Mouse (Mus musculus) adipocyte (in vitro differentiated cells): ENCODE measurements around the gene Ccne1.

Source experiments
- DNase-seq: peaks from one replicate; pipeline ENCODE4 v3.0.0-alpha.2; 2016; ENCODE audit warnings: low spot score

Gene Ccne1

GRCm38 (mm10) chr7:38094353-38094752 lies 13.0 kb downstream of the Ccne1 start:
- no peak for DNase-seq

DNA sequence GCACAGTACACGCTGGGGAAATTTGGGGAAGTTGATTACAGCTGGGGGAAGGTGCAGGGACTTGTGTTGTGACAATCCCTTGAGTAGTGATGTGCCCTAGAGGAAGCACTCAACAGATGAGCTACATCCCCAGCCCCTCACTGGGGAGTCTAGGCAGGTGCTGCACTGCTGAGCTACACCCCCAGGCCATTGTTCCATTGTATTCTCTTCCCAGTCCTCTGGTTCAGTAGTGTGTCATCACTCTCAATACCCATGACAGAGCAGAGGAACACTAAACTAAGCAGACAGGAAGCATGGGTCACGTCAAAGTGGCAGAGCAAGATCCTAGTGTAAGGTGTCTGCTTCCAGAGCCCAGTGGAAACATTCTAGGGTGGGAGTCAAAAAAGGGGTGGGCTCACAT lies 14.2 kb downstream of the Ccne1 start:
- DNase-seq: no peak

DNA sequence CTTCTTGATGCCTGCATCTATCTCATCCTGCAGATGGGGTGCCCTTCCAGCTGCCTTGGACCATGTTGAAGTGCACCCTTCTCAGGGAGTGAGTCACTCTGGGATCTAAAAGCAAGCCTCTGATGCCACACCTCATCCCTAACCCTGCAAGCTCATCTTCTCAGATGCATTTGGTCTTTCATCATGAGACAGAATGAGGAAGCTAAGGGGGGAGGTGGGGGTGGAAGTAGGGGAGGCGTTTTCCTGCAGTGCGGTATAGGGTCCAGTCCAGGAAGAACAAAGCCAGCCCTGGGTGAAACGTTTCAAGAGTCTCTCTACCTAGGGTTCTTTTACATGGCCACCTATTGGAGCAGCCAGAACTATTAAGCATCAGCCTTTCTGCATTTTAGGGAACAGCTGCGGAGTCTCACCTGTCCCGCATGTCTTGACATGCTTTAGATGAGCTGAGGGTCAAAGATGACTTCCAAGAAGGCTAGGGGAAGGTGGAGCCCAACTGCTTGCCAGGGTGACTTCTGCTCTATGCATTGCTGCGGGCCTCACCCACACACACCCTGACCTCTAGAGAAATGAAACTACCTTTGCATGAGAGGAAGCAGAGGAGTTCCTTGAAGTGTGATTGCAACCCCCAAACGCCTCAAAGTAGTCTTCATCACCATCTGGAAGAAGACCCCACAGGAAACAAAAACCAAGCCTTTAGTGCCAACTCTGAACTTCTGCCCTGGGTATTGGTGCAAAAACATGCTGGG lies 17.2 kb downstream of the Ccne1 start:
- no peak for DNase-seq

DNA sequence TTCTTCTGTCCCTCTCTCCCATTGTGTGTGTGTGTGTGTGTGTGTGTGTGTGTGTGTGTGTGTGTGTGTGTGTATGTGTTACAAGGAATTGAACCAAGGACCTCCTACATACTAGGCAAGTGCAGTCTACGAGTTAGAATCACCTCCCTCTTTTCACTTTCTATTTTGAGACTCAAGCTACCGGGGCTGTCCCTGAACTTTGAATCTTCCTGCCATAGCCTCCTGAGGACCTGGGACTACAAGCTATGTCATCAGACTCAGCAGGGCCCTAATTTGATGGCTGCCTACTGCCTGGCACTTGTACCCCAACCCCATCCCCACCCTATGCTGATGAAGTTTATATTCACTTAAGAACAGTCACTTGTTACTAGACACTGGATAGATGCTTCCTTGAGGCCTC lies 18.9 kb downstream of the Ccne1 start:
- no peak for DNase-seq

DNA sequence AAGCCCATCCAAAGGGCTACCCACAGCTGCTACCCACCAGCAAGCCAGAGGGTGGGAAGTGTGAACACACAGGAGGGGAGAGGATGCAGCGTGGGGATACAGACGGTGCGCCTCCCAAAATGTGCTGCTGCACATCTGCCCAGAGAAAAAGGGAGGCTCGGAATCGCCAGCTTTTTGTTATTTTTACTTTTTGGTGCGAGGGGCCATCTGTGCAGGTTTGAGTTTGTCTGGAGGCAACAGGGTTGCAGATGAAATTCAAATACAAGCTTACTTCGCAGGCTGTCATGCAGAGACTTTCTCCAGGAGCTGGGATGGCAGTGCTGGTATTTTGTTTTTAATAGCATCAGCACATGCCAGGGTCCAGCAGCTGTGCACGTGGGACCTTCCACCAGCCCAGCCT lies 19.5 kb downstream of the Ccne1 start:
- no peak for DNase-seq

DNA sequence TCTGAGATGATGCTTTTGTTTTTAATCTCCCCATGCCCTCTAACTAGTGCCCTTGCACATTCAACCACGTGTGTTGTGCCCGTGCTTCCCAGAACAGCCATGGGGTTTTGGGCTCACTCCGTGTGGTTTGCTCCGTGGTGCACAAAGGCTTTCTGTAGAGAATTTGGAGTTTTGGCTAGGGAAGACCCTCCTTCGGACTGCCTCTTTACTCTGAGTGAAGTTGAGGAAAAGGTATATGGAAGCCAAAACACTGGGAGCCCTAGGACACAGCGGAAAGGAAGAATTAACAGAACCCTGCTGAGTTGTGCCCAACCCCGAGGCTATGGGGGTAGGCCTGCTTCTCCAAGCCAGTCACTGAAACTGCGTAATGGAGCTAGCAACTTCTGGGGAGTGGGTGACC lies 20.9 kb downstream of the Ccne1 start:
- no peak for DNase-seq

- DNase-seq: no peak
Measured at GRCm38 (mm10) chr7:38085573-38086211, 21.6 kb downstream of the Ccne1 start.

DNA sequence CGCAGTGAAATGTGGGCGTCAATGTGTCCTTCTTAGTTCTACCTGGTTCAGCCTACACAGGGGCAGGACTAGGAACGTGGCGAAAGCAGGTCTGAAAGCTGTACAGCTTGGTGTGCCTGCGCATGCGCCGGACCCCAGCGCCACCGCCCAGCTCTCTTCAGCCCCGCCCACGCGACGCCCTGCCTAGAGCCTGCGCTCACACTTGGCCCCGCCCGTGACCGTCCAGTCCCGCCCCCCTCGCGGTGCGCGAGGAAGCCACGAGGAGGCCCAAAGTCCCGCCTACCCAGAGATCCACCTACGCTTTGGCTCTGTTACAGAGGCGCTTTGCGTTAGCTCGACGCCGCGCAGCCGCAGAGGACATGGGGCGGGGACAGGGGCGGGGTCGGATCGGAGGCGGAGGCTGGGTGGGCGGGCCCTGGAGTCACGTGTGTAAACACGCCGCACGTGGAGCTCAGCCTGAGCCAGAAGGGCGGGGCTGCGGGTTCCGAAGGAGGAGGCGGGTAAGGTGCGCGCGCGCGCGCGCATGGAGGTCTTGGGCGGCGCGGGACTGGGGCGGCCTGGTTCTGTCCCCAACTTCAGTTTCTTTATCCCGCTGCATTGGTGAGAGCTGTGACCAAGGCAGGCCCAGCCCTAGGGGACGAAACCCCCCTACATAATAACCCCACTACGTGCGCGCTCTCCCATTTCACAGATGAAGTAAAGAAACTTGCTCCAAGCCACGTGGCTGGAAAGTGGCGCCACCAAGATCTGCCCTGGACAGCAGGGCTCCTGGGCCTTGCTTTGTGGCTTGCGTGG lies 22.4 kb downstream of the Ccne1 start:
- DNase-seq: peak; percentile 97

DNA sequence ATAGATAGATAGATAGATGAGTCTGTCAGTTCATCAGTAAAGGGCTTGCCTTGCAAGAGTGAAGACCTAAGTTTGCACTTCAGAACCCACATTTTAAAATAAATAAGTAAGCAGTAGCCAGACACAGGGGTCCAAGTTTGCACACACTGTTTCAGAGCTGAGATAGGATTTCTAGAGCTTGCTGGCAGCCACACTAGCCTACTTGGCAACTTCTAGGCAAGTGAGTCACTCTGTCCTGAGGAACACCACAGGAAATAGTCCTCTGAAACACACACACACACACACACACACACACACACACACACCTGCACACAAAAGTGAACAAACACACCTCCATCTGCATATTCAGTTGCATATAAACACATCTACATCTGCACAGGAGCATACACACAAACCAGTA lies 24.4 kb downstream of the Ccne1 start:
- peak; percentile 44 for DNase-seq

DNA sequence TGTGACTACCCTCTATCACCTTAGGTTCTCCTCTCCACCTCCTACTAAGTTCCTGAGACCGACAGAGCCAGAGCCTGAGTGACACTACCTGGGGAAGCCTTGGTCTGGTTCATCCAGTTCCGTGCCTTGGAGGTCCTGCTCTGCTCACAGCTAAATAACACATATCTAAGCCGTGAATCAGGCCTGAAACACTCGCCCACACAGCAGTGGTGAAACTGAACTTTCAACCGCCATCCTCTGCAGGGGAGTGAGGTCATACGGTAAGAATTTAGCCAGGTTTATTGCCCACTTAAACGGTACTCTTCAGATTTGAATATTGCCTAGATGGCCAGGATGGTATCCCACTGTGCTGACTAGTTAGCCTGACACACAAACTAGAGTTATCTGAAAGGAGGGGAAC lies 30.1 kb downstream of the Ccne1 start:
- no peak for DNase-seq

- DNase-seq: no peak
Measured at GRCm38 (mm10) chr7:38075487-38075886, 31.8 kb downstream of the Ccne1 start.

DNA sequence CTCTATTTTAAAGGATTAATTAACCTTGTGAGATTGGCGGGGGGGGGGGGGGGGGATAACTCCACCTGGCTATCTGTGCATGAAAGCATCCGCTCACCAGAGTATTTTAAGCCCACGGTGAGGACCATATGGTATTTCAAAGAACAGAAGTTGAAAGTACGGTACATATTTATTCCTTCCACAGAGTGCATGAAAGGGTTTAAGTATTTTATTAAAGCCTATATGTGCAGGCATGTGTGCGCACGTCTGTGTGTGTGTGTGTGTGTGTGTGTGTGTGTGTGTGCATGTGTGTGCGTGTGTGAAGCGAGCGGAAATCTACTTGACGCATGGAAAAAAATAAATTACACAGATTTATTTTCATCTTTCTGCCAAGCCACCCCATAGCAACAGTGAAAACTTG lies 32.4 kb downstream of the Ccne1 start:
- no peak for DNase-seq

DNA sequence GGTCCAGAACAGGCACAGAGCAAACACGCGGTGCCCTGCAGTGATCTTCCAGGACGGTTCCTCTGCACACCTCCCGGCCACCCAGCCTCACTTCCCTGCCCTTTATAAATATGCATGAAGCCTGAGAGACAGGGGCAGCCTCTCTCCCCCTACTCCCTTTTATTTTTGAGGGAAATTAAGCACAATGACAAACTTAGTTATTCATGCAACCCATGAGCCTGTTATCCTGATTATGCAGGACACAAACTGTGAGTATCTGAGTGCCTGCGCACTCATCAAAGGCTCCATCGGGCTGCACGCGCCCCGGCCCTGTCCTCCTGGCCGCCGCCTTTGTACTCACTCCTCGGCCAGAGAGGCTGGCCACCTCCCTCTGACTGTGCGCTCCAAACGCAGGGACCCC lies 32.8 kb downstream of the Ccne1 start:
- DNase-seq: no peak

GRCm38 (mm10) chr7:38073782-38074181 lies 33.6 kb downstream of the Ccne1 start:
- DNase-seq: peak; percentile 24

GRCm38 (mm10) chr7:38071065-38071464 lies 36.3 kb downstream of the Ccne1 start:
- DNase-seq: no peak

GRCm38 (mm10) chr7:38070663-38071062 lies 36.7 kb downstream of the Ccne1 start:
- peak; percentile 31 for DNase-seq

- DNase-seq: no peak
Measured at GRCm38 (mm10) chr7:38064431-38064830, 42.9 kb downstream of the Ccne1 start.

- peak; percentile 61 for DNase-seq
Measured at GRCm38 (mm10) chr7:38061060-38061970, 46.0 kb downstream of the Ccne1 start.

DNA sequence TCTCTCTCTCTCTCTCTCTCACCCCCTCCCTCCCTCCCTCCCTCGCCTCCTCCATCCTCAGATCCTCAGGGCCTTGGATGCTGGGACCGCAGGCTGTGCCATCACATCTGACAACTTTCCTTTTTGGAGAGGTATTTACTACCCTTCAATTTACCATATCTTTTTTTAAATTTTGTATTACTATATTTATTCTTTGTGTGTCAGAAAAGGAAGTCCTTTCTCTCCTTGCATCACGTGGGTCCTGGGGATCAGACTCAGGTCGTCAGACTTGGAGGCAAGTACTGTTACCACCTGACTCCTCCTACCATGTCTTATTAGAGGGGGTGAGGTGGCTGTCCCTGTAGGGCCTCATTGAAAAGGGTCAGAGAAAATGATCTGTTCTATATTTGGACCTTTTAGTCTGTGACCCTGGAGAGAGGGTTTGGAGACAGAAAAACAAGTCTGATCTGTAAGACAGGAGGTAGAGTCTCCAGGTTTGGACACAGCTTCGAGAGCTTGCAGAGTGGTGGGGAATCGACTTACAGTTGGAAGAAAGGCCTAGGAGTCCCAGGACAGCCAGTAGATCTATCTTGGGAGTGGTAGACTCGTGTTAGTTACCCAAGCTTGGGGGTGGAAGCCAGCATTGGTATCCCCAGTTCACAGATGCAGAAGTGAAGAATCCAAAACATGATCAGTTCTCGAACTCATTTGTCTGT lies 47.6 kb downstream of the Ccne1 start:
- no peak for DNase-seq

DNA sequence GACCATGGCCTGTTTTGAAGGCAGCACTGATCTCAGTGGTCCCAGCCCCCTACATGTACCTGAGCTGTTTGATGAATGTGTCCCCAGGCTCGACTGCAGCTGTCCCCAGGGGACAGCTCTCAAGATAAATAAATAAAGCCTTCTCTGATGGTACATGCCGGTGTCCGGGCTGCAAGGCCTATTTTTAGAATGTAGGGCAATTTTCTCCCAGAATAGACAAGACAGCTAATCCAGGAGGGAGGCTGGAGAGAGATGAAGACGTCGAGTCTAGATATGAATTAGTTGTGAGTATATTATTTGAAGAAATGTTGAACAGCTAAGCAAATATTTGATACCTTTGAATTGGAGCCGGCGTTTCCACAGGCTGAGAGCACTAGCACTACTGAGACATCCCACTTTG lies 48.2 kb downstream of the Ccne1 start:
- DNase-seq: no peak

DNA sequence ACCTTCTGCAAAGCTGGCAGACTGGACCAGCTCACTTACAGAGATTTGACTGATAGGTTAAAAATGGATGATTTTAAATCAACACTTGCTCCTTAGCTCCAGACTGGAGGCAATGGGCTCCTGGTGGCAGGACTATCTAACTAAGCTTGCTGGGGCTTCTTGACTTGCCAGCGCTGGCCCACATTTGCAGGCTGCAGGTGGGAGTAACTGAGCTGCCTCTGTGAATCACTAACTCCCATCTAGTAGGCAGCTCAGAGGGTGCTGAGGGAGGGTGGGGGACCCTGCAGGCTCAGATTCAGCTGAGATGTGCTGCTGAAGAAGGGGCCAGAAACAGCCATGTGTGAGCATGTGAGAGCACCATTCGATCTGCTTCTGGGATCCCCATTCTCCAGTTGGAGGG lies 51.3 kb downstream of the Ccne1 start:
- DNase-seq: no peak
